In the genomic region with DNA sequence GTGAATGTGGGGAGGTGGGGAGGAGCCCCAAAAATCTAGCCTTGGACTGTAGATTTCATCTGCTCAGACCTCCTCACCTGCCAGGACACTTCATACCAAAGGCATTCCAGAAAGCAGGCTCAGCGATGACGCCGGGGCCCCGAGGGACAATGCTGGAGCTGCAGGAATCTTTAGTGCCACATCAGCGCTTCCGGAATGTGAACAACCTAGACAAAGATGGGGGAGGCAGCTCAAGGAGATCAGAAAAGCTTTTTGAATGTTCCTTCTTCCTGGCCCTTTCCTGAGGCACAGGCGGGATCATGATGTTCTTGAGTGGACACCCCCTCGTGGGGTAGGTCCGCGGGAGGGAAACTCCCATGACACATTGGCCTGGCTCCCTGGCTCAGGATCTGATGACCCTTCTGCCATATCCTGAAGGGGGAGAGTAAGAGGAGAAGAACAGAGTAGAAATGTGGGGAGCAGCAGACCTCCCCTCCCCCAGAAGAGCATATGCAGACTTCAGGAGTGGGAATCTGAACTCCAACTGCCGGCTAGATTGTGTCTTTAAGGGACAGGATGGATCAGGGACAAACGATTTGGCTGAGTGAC, we compare ENCODE assay signal across 8 mouse cellular contexts. TPM values are rescaled to one million over a fixed set of nuclear protein-coding genes. Genes with fewer than 3 reads are reported as not detected.
DNase-seq lines count a peak whose midpoint lies in the region; ATAC-seq and TF ChIP-seq lines count a peak whose summit lies in the region.

No protein-coding gene starts in this region.

- H3K4me1 ChIP-seq in testis, adult 2 months (ENCODE audit: control insufficient read depth, insufficient read depth, low read length): peaks cover 8% of the 10 kb centered on the region
- H3K4me1 ChIP-seq in liver, embryonic 12.5 days: peaks cover 52% of the 10 kb centered on the region
- H3K4me1 ChIP-seq in stomach, postnatal 0 days (replicated peaks; ENCODE audit: control insufficient read depth, insufficient read depth): peaks cover 4% of the 10 kb centered on the region; the same call in 1 of the 2 replicates

- no peak overlapping the region for H3K4me3 ChIP-seq in testis, adult 2 months (ENCODE audit: control insufficient read depth, low read depth, low read length)
- H3K4me3 ChIP-seq in liver, embryonic 12.5 days: no peak overlapping the region
- no peak overlapping the region for H3K4me3 ChIP-seq in stomach, postnatal 0 days (ENCODE audit: low read depth, low read length)

- no peak overlapping the region for H3K4me2 ChIP-seq in liver, embryonic 12.5 days
- no peak overlapping the region for H3K4me2 ChIP-seq in stomach, postnatal 0 days (replicated peaks; ENCODE audit: low read depth)

- no peaks in the 10 kb centered on the region for H3K27me3 ChIP-seq in testis, adult 2 months (ENCODE audit: control insufficient read depth, insufficient read depth, low read length)
- no peaks in the 10 kb centered on the region; the same call in 1 of the 2 replicates for H3K27me3 ChIP-seq in liver, embryonic 12.5 days (replicated peaks)
- H3K27me3 ChIP-seq in stomach, postnatal 0 days (ENCODE audit: control insufficient read depth, insufficient read depth, low read length): no peaks in the 10 kb centered on the region

- no peaks in the 10 kb centered on the region for H3K36me3 ChIP-seq in testis, adult 2 months (ENCODE audit: control insufficient read depth, insufficient read depth, low read length)
- H3K36me3 ChIP-seq in liver, embryonic 12.5 days: peaks cover 8% of the 10 kb centered on the region; the same call in 1 of the 2 replicates
- H3K36me3 ChIP-seq in stomach, postnatal 0 days (ENCODE audit: control insufficient read depth, insufficient read depth, low read length): no peaks in the 10 kb centered on the region; the same call in 1 of the 2 replicates

- peak overlapping the region; percentile 63; the same call in 1 of the 2 replicates for H3K27ac ChIP-seq in testis, adult 2 months (ENCODE audit: control insufficient read depth, insufficient read depth, low read depth, low read length)
- H3K27ac ChIP-seq in liver, embryonic 12.5 days: peak overlapping the region; percentile 75; the same call in 1 of the 2 replicates
- no peak overlapping the region; the same call in 1 of the 2 replicates for H3K27ac ChIP-seq in stomach, postnatal 0 days (replicated peaks)

- TF ChIP-seq CTCF in testis, adult 2 months (IDR thresholded peaks at IDR 0.05; ENCODE audit: control insufficient read depth, insufficient read depth, insufficient replicate concordance, low read depth, low read length): no peak
- TF ChIP-seq CTCF in stomach, postnatal 0 days (IDR thresholded peaks at IDR 0.05; ENCODE audit: low read depth): no peak

- H3K9me3 ChIP-seq in liver, embryonic 12.5 days (replicated peaks): no peaks in the 10 kb centered on the region
- no peaks in the 10 kb centered on the region for H3K9me3 ChIP-seq in stomach, postnatal 0 days (ENCODE audit: control insufficient read depth, low read length)

- TF ChIP-seq POLR2A in testis, adult 2 months (IDR thresholded peaks at IDR 0.05; ENCODE audit: control insufficient read depth, low read depth, low read length): no peak

- TF ChIP-seq EP300 in stomach, postnatal 0 days (optimal IDR thresholded peaks at IDR 0.05): no peak

- 68% methylated on average over 12 of the region's 12 CpGs for WGBS in liver, embryonic 12.5 days (ENCODE audit: insufficient replicate concordance)
- WGBS in stomach, postnatal 0 days: 67% methylated on average over 12 of the region's 12 CpGs

- ATAC-seq in liver, embryonic 12.5 days: no peak
- no peak for ATAC-seq in stomach, postnatal 0 days (ENCODE audit: low FRiP score, low TSS enrichment)

- no peak overlapping the region; the same call in 1 of the 2 replicates for H3K9ac ChIP-seq in liver, embryonic 12.5 days
- H3K9ac ChIP-seq in stomach, postnatal 0 days (ENCODE audit: low read length): no peak overlapping the region

- no peak for DNase-seq in testis, postnatal 10 days (ENCODE audit: low spot score)
- DNase-seq in heart, postnatal 14 days: peak; percentile 55 to 64
- no peak for DNase-seq in frontal cortex, postnatal 10 days (ENCODE audit: low spot score in 2 of 2)
- no peak for DNase-seq in frontal cortex, adult 2 months (ENCODE audit: extremely low spot score in 1 of 2, low spot score in 1 of 2)
- no peak for DNase-seq in thymus, postnatal 36 days
- no peak for DNase-seq in stomach, postnatal 0 days (ENCODE audit: low spot score)

- intact Hi-C loops in heart, postnatal 14 days (cut with DNase I): no loop called here

RNA-seq across cellular contexts. Expression of gene Nuak2, which starts 19.5 kb away (rescaled TPM):
- 3.1 and 4.7 TPM in 2 replicates for polyA plus RNA-seq in testis, adult 2 months (2012; rRNA removed)
- total RNA-seq in heart, postnatal 14 days (2021): 1 to 10 TPM; 3.6 to 5.4 TPM
- 1.3 and 1.7 TPM in 2 replicates for polyA plus RNA-seq in liver, embryonic 12.5 days (2016; fragmentation: Nextera tagmentation; extraction: Ambion mirVana)
- 0.84 and 1.0 TPM in 2 replicates for polyA plus RNA-seq in frontal cortex, adult 2 months (2012; rRNA removed)
- 4.5 and 6.2 TPM in 2 replicates for polyA plus RNA-seq in stomach, postnatal 0 days (2015; fragmentation: Nextera tagmentation; extraction: Ambion mirVana)

RNA-seq across cellular contexts. Expression of gene Klhdc8a, which starts 37.0 kb away (rescaled TPM):
- polyA plus RNA-seq in testis, adult 2 months (2012; rRNA removed): 0.69 and 0.70 TPM in 2 replicates
- total RNA-seq in heart, postnatal 14 days (2021): 10 to 100 TPM; 23.6 to 29.0 TPM
- 0.06 and 0.07 TPM in 2 replicates for polyA plus RNA-seq in liver, embryonic 12.5 days (2016; fragmentation: Nextera tagmentation; extraction: Ambion mirVana)
- 8.8 and 10.1 TPM in 2 replicates for polyA plus RNA-seq in frontal cortex, adult 2 months (2012; rRNA removed)
- 0.31 and 0.34 TPM in 2 replicates for polyA plus RNA-seq in stomach, postnatal 0 days (2015; fragmentation: Nextera tagmentation; extraction: Ambion mirVana)

RNA-seq across cellular contexts. Expression of gene Tmcc2, which starts 55.6 kb away (rescaled TPM):
- 1.7 and 1.8 TPM in 2 replicates for polyA plus RNA-seq in testis, adult 2 months (2012; rRNA removed)
- total RNA-seq in heart, postnatal 14 days (2021): 10 to 100 TPM; 14.8 to 15.4 TPM
- polyA plus RNA-seq in liver, embryonic 12.5 days (2016; fragmentation: Nextera tagmentation; extraction: Ambion mirVana): 342 and 350 TPM in 2 replicates
- polyA plus RNA-seq in frontal cortex, adult 2 months (2012; rRNA removed): 119 and 131 TPM in 2 replicates
- polyA plus RNA-seq in stomach, postnatal 0 days (2015; fragmentation: Nextera tagmentation; extraction: Ambion mirVana): 2.4 and 2.6 TPM in 2 replicates

Comparison
In these comparisons a context has a peak if more than half of its experiments do, and no peak if none do; other contexts are left out.
1. DNase-seq: peak in heart, postnatal 14 days (2 of 2); none in testis, postnatal 10 days (single experiment), frontal cortex, postnatal 10 days (0 of 2), frontal cortex, adult 2 months (0 of 2), thymus, postnatal 36 days (0 of 2) and stomach, postnatal 0 days (single experiment).
2. RNA of gene Tmcc2, which starts 55.6 kb away (polyA plus RNA-seq): 342 to 350 TPM in liver, embryonic 12.5 days and 119 to 131 TPM in frontal cortex, adult 2 months; 2.4 to 2.6 TPM in stomach, postnatal 0 days and 1.7 to 1.8 TPM in testis, adult 2 months; every median in the first group is over 10 times any median in the second.